Mouse (Mus musculus) CH12.LX (cell line): ENCODE results near the gene Uck2. TPM values are rescaled to one million over a fixed set of nuclear protein-coding genes. Genes with fewer than 3 reads are reported as not detected.

Source experiments
- DNase-seq: peaks from one replicate; pipeline ENCODE4 v3.0.0-alpha.2; 2013; ENCODE audit errors: extremely low read depth
- H3K27ac ChIP-seq: 2 replicates; pipeline ENCODE4 v1.5.1; 2012; ENCODE audit warnings: low read depth, mild to moderate bottlenecking, control low read depth, moderate library complexity; ENCODE audit not compliant: insufficient read depth
- H3K27me3 ChIP-seq: replicated peaks from 2 replicates; pipeline ENCODE3; 2012; ENCODE audit warnings: inconsistent platforms
- H3K36me3 ChIP-seq, 2 experiments: replicated peaks in 1 of 2; 2 replicates each; pipeline versions ENCODE3 to v1.6.1; 2012; ENCODE audit warnings: inconsistent platforms in 1 of 2, low read length in 1 of 2, mild to moderate bottlenecking in 1 of 2, mixed read lengths in 1 of 2, moderate library complexity in 1 of 2; ENCODE audit not compliant: control insufficient read depth in 1 of 2, insufficient read depth in 1 of 2
- H3K4me1 ChIP-seq, 2 experiments: 2 replicates each; pipeline ENCODE4 v1.6.1; 2012; ENCODE audit warnings: inconsistent platforms in 1 of 2, moderate library complexity in 1 of 2; ENCODE audit not compliant: insufficient read depth in 2 of 2, control insufficient read depth in 1 of 2
- H3K4me2 ChIP-seq: 2 replicates; pipeline ENCODE4 v1.6.1; 2012; ENCODE audit warnings: low read depth, mild to moderate bottlenecking, control low read depth; ENCODE audit not compliant: poor library complexity, insufficient read depth, severe bottlenecking
- H3K4me3 ChIP-seq, 3 experiments: fragments of 150-350 bp in 1 of 3; sonication (generic) in 1 of 3; replicated peaks in 1 of 3; 2 replicates each; pipeline versions ENCODE3 to v1.5.1; 2011 to 2012; ENCODE audit warnings: low read depth in 2 of 3, low read length in 2 of 3, mild to moderate bottlenecking in 2 of 3, moderate library complexity in 2 of 3, control low read depth in 1 of 3, improper control_type of control experiment in 1 of 3, inconsistent platforms in 1 of 3, mixed read lengths in 1 of 3; ENCODE audit not compliant: poor library complexity in 1 of 3
- H3K79me2 ChIP-seq: replicated peaks from 2 replicates; pipeline ENCODE4 v1.6.1; 2012; ENCODE audit warnings: mild to moderate bottlenecking, moderate library complexity; ENCODE audit not compliant: control insufficient read depth, poor library complexity, insufficient read depth, severe bottlenecking; ENCODE audit errors: extremely low read depth
- H3K9ac ChIP-seq: 2 replicates; pipeline ENCODE4 v1.6.1; 2012; ENCODE audit warnings: low read depth, mild to moderate bottlenecking, control low read depth, moderate library complexity; ENCODE audit not compliant: insufficient read depth
- H3K9me3 ChIP-seq: replicated peaks from 2 replicates; pipeline ENCODE3; 2012; ENCODE audit warnings: low read length, inconsistent platforms, mixed read lengths
- CHD2 ChIP-seq: IDR thresholded peaks from 2 replicates; pipeline ENCODE4 v1.6.1; 2011; ENCODE audit warnings: low read length, improper control_type of control experiment
- E2F4 ChIP-seq: IDR thresholded peaks from 2 replicates; pipeline ENCODE4 v1.6.1; 2011; ENCODE audit warnings: low read depth, low read length, improper control_type of control experiment; ENCODE audit not compliant: insufficient replicate concordance
- HCFC1 ChIP-seq: IDR thresholded peaks from 2 replicates; pipeline ENCODE4 v1.6.1; 2012; ENCODE audit warnings: low read depth, mild to moderate bottlenecking, inconsistent platforms, low read length, improper control_type of control experiment
- IRF4 ChIP-seq: IDR thresholded peaks from 2 replicates; pipeline ENCODE4 v1.6.1; 2014; ENCODE audit warnings: low read depth, mild to moderate bottlenecking, inconsistent platforms, low read length, improper control_type of control experiment
- JUN ChIP-seq: IDR thresholded peaks from 2 replicates; pipeline ENCODE4 v1.6.1; 2011; ENCODE audit warnings: low read depth, mild to moderate bottlenecking, low read length, improper control_type of control experiment, moderate library complexity; ENCODE audit not compliant: insufficient read depth
- JUND ChIP-seq: conservative IDR thresholded peaks from 2 replicates; pipeline ENCODE4 v1.6.1; 2011; ENCODE audit warnings: low read depth, low read length, improper control_type of control experiment
- MAFK ChIP-seq: IDR thresholded peaks from 2 replicates; pipeline ENCODE4 v1.6.1; 2011; ENCODE audit warnings: low read length, improper control_type of control experiment; ENCODE audit not compliant: insufficient replicate concordance
- MAX ChIP-seq: IDR thresholded peaks from 2 replicates; pipeline ENCODE4 v1.6.1; 2011; ENCODE audit warnings: low read length, improper control_type of control experiment
- MAZ ChIP-seq: IDR thresholded peaks from 2 replicates; pipeline ENCODE4 v1.6.1; 2012; ENCODE audit warnings: low read depth, mild to moderate bottlenecking, inconsistent platforms, low read length, improper control_type of control experiment, moderate library complexity
- MEF2A ChIP-seq: IDR thresholded peaks from 2 replicates; pipeline ENCODE4 v1.6.1; 2014; ENCODE audit warnings: low read depth, mild to moderate bottlenecking, inconsistent platforms, low read length, improper control_type of control experiment, borderline replicate concordance
- MXI1 ChIP-seq: IDR thresholded peaks from 2 replicates; pipeline ENCODE4 v1.6.1; 2011; ENCODE audit warnings: mild to moderate bottlenecking, low read depth, low read length, improper control_type of control experiment
- PAX5 ChIP-seq: IDR thresholded peaks from 2 replicates; pipeline ENCODE4 v1.6.1; 2012; ENCODE audit warnings: low read length, inconsistent platforms, mixed read lengths
- POLR2AphosphoS2 ChIP-seq: IDR thresholded peaks from 2 replicates; pipeline ENCODE4 v1.6.1; 2011; ENCODE audit warnings: low read depth, low read length, improper control_type of control experiment
- SIN3A ChIP-seq: IDR thresholded peaks from 2 replicates; pipeline ENCODE4 v1.6.1; 2012; ENCODE audit warnings: low read length, improper control_type of control experiment, inconsistent platforms
- TBP ChIP-seq: conservative IDR thresholded peaks from 2 replicates; pipeline ENCODE4 v1.6.1; 2011; ENCODE audit warnings: low read depth, low read length, improper control_type of control experiment
- TCF12 ChIP-seq: IDR thresholded peaks from 2 replicates; pipeline ENCODE4 v1.6.1; 2014; ENCODE audit warnings: low read depth, mild to moderate bottlenecking, inconsistent platforms, low read length, improper control_type of control experiment
- ZC3H11A ChIP-seq: IDR thresholded peaks from 2 replicates; pipeline ENCODE4 v1.6.1; 2012; ENCODE audit warnings: low read depth, mild to moderate bottlenecking, inconsistent platforms, low read length, improper control_type of control experiment
- ZKSCAN1 ChIP-seq: IDR thresholded peaks from 2 replicates; pipeline ENCODE4 v1.6.1; 2012; ENCODE audit warnings: low read depth, inconsistent platforms, low read length, improper control_type of control experiment, borderline replicate concordance
- ZMIZ1 ChIP-seq: IDR thresholded peaks from 2 replicates; pipeline ENCODE4 v1.6.1; 2012; ENCODE audit warnings: low read depth, mild to moderate bottlenecking, inconsistent platforms, low read length, improper control_type of control experiment
- dilution Hi-C: fragments of 300-500 bp; cut with MboI; formaldehyde crosslinking; loops from 2 replicates; pipeline ENCODE4 v1.14.3; 2020; ENCODE audit warnings: low sequenced_read_pairs; ENCODE audit not compliant: extremely low pct_unique_long_range_greater_than_20kb, extremely low pct_ligation_motif_present
- in situ Hi-C: fragments of 300-500 bp; cut with MboI; formaldehyde crosslinking; loops from 3 replicates; pipeline ENCODE4 v1.14.3; 2019; ENCODE audit warnings: low sequenced_read_pairs, low pct_ligation_motif_present, low pct_unique_long_range_greater_than_20kb, mixed read lengths
- polyA plus RNA-seq: library from polyadenylated mRNA; unstranded; fragments of >175 nt; gene quantifications from 2 replicates; pipeline ENCODE4 v1.2.1, GENCODE M21; 2012; ENCODE audit warnings: low read depth; ENCODE audit not compliant: insufficient read length
- total RNA-seq, 2 experiments: library from RNA; depleted of rRNA; stranded (reverse); fragments of 300-350 nt in 1 of 2; fragments of >200 nt in 1 of 2; gene quantifications; 2 replicates each; pipeline ENCODE4 v1.2.3; 2012 to 2014

Uck2 gene
- total and polyA plus RNA-seq, 3 experiments = 235 to 392 (median 363) TPM

DNA sequence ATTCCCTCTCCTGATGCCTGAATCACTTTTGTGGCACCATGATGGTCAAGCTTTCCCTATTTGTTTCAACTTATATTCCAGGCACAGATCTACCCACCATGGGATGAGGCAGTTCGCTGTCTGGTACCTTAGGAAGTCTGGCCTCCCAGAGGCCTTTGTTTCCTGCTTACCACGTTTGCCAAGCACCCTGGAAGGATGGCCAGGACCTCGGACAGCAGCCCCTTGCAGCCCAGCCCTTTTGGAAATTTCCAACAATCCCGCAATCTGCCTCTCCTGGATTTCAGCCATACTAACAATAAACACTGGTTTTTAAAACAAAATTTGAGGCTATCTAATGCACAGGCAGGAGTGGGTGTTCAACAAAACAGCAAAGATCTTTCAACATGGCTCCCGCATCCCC, 97.3 kb downstream of the Uck2 start:
- DNase-seq = no peak
- Histone ChIP-seq H3K4me3 (no peak overlapping the region), H3K27me3 (peaks cover 77% of the 10 kb centered on the region), H3K4me1 (0 out of 4 replicates have a peak, but pooled peaks cover 0 to 2% of the 10 kb centered on the region in 2 experiments), H3K9ac (no peak overlapping the region), H3K4me2 (no peak overlapping the region), H3K79me2 (no peaks in the 10 kb centered on the region), H3K27ac (no peak overlapping the region), H3K9me3 (no peaks in the 10 kb centered on the region), H3K36me3 (no peaks in the 10 kb centered on the region)
- TF ChIP-seq JUND (no peak), TCF12 (no peak), MAX (no peak), HCFC1 (no peak)
- dilution Hi-C loops = no loop called here
- in situ Hi-C loops = no loop called here

DNA sequence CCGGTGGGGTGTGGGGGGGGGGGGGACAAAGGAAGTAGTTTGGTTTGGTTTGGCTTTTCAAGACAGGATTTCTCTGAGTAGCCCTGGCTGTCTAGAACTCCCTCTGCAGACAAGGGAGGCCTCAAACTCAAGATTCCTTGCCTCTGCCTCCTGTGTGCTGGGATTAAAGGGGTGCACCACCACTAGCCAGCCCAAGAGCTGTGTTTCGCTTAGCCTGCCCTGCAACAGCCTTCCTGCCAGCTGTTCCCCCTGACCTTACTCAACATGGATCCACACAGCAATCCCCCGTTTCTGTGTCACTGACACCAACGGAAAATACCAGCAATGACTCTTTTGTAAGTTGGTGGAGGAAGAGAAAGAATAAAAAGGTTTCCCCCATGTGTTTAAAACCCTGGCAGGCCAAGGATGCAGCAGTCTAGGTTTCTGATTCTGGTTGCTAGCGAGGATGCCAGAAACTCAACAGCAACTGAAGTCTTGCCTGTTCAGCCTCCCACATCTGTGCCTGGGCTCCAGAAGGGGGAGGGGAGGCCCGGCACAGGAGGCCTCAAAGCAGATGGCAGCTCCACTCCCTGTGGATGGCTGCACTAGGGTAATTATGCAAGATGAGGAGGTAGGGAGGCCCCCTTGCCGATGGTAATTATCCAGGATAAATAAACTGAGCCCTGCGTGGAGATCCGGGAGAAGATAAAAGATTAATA, 103.1 kb downstream of the Uck2 start:
- Histone ChIP-seq H3K27me3 (peaks cover 58% of the 10 kb centered on the region), H3K9me3 (no peaks in the 10 kb centered on the region), H3K4me3 (no peak overlapping the region), H3K9ac (no peak overlapping the region), H3K27ac (no peak overlapping the region), H3K36me3 (no peaks in the 10 kb centered on the region), H3K4me1 (no peaks in the 10 kb centered on the region), H3K4me2 (no peak overlapping the region), H3K79me2 (no peaks in the 10 kb centered on the region)
- TF ChIP-seq JUN (no peak), ZC3H11A (no peak), TCF12 (no peak), IRF4 (no peak), MXI1 (no peak), HCFC1 (no peak), MAFK (no peak), ZMIZ1 (no peak), POLR2AphosphoS2 (no peak), MAZ (no peak), SIN3A (no peak), CHD2 (no peak), PAX5 (no peak), TBP (no peak), ZKSCAN1 (no peak), E2F4 (no peak), MEF2A (no peak)
- DNase-seq = no peak
- dilution Hi-C loops = no loop called here
- in situ Hi-C loops = no loop called here

Other genes with a start within 250 kb of the Uck2 start
- gene Tmco1, start 23.1 kb upstream of the Uck2 start, total RNA-seq (2012; rRNA removed) = 80.6 and 87.0 TPM in 2 replicates
- gene Tmco1, start 23.1 kb upstream of the Uck2 start, total RNA-seq (2014; rRNA removed) = 153 and 168 TPM in 2 replicates
- gene Tmco1, start 23.1 kb upstream of the Uck2 start, polyA plus RNA-seq = 92.8 and 127 TPM in 2 replicates
- gene Aldh9a1, start 64.7 kb upstream of the Uck2 start, total RNA-seq (2012; rRNA removed) = 26.2 and 28.8 TPM in 2 replicates
- 31.2 and 35.2 TPM in 2 replicates for gene Aldh9a1, start 64.7 kb upstream of the Uck2 start, total RNA-seq (2014; rRNA removed)
- 79.7 TPM in 2 replicates for gene Aldh9a1, start 64.7 kb upstream of the Uck2 start, polyA plus RNA-seq
- 1.0 and 1.4 TPM in 2 replicates for gene Mgst3, start 108.5 kb upstream of the Uck2 start, total RNA-seq (2012; rRNA removed)
- not detected in 2 replicates for gene Mgst3, start 108.5 kb upstream of the Uck2 start, total RNA-seq (2014; rRNA removed)
- not detected in 2 replicates for gene Mgst3, start 108.5 kb upstream of the Uck2 start, polyA plus RNA-seq
- gene Lrrc52, start 181.5 kb upstream of the Uck2 start, total RNA-seq (2012; rRNA removed) = not detected in 2 replicates
- not detected in 2 replicates for gene Lrrc52, start 181.5 kb upstream of the Uck2 start, total RNA-seq (2014; rRNA removed)
- not detected in 2 replicates for gene Lrrc52, start 181.5 kb upstream of the Uck2 start, polyA plus RNA-seq